8 mouse cellular contexts compared by ENCODE assay signal in genomic region chr10:89461856-89462507, GRCm38 (mm10). TPM values are rescaled to one million over a fixed set of nuclear protein-coding genes. Genes with fewer than 3 reads are reported as not detected.
DNase-seq lines count a peak whose midpoint lies in the region; ATAC-seq lines count a peak whose summit lies in the region.

No protein-coding gene starts in this region.

- no peak overlapping the region for H3K9ac ChIP-seq in hindbrain, embryonic 16.5 days (ENCODE audit: low read depth, low read length)

- no peaks in the 10 kb centered on the region for H3K4me1 ChIP-seq in hindbrain, embryonic 16.5 days (ENCODE audit: control insufficient read depth, insufficient read depth, low read depth, low read length)

- H3K9me3 ChIP-seq in hindbrain, embryonic 16.5 days (ENCODE audit: control insufficient read depth, low read length) = no peaks in the 10 kb centered on the region

- no peaks in the 10 kb centered on the region for H3K27me3 ChIP-seq in hindbrain, embryonic 16.5 days (replicated peaks; ENCODE audit: control insufficient read depth, insufficient read depth, low read length)

- WGBS in hindbrain, embryonic 16.5 days = 19% methylated on average over 14 of the region's 14 CpGs

- H3K36me3 ChIP-seq in hindbrain, embryonic 16.5 days (ENCODE audit: control insufficient read depth, insufficient read depth, low read length) = no peaks in the 10 kb centered on the region

- no peak overlapping the region for H3K27ac ChIP-seq in hindbrain, embryonic 16.5 days (ENCODE audit: low read depth, low read length)

- peak; percentile 89 for ATAC-seq in hindbrain, embryonic 16.5 days

- H3K4me3 ChIP-seq in hindbrain, embryonic 16.5 days (ENCODE audit: low read length) = no peak overlapping the region

- peak overlapping the region; percentile 31; the same call in 1 of the 2 replicates for H3K4me2 ChIP-seq in hindbrain, embryonic 16.5 days (ENCODE audit: low read length)

- peak; percentile 79 for DNase-seq in T-cell, adult 2 months (ENCODE audit: low spot score)
- DNase-seq in cerebellum, postnatal 4 days (ENCODE audit: low spot score in 2 of 2) = peak; percentile 53 to 84
- peak; percentile 81 for DNase-seq in gastrocnemius, adult 18-20 months (ENCODE audit: low spot score)
- peak; percentile 49 to 80 for DNase-seq in layer of hippocampus, postnatal 36 days
- peak; percentile 85 for DNase-seq in lung, postnatal 14 days
- DNase-seq in retina, embryonic 14.5 days (ENCODE audit: low spot score) = peak; percentile 97
- DNase-seq in urinary bladder, postnatal 10 days (ENCODE audit: low spot score) = peak; percentile 44

RNA-seq across cellular contexts. Expression of gene Gas2l3, which starts 18.2 kb away (rescaled TPM):
- total RNA-seq in gastrocnemius, adult 18-20 months (2021) = 1 to 10 TPM in 1 of 2 experiments, under 1 TPM in 1; 0.88 to 2.0 TPM
- polyA plus RNA-seq in hindbrain, embryonic 16.5 days (2015; fragmentation: Nextera tagmentation; extraction: Ambion mirVana) = 5.4 and 6.2 TPM in 2 replicates
- total RNA-seq in layer of hippocampus, postnatal 36 days (2021) = 1 to 10 TPM; 2.3 to 2.8 TPM

Comparison
In these comparisons a context has a peak if more than half of its experiments do, and no peak if none do; other contexts are left out.
1. DNase-seq: peak in every context shown above with its lines; median percentile 97 in retina, embryonic 14.5 days; 85 in lung, postnatal 14 days; 81 in gastrocnemius, adult 18-20 months; 79 in T-cell, adult 2 months; 68 in cerebellum, postnatal 4 days; 64 in layer of hippocampus, postnatal 36 days; 44 in urinary bladder, postnatal 10 days.